Mouse (Mus musculus): ENCODE data around the gene Pgpep1. TPM values are rescaled to one million over a fixed set of nuclear protein-coding genes. Genes with fewer than 3 reads are reported as not detected.

Gene Pgpep1
- polyA plus RNA-seq, 1 experiment = 35.2 TPM

- Histone ChIP-seq H3K4me1 (ENCODE audit: control insufficient read depth, insufficient read depth, low read length) (peaks cover 42% of the 10 kb centered on the region), H3K4me3 (ENCODE audit: insufficient read depth, low read length) (no peak overlapping the region), H3K27ac (ENCODE audit: insufficient read depth, low read depth, low read length) (no peak overlapping the region)
- TF ChIP-seq CTCF (IDR thresholded peaks at IDR 0.05; ENCODE audit: low read depth, low read length) (no peak), POLR2A (IDR thresholded peaks at IDR 0.05; ENCODE audit: borderline replicate concordance, low read depth, low read length) (no peak)
Measured at GRCm38 (mm10) chr8:70643019-70643418, 17.2 kb downstream of the Pgpep1 start.

GRCm38 (mm10) chr8:70638752-70639151 is 21.4 kb downstream of the Pgpep1 start:
- no peak overlapping the region for H3K27ac ChIP-seq (ENCODE audit: insufficient read depth, low read depth, low read length)
- H3K4me1 ChIP-seq (ENCODE audit: control insufficient read depth, insufficient read depth, low read length) = peaks cover 35% of the 10 kb centered on the region
- H3K4me3 ChIP-seq (ENCODE audit: insufficient read depth, low read length) = no peak overlapping the region
- TF ChIP-seq POLR2A (IDR thresholded peaks at IDR 0.05; ENCODE audit: borderline replicate concordance, low read depth, low read length) (no peak), CTCF (IDR thresholded peaks at IDR 0.05; ENCODE audit: low read depth, low read length) (no peak)

- no peak overlapping the region for H3K4me3 ChIP-seq (ENCODE audit: insufficient read depth, low read length)
- no peak for TF ChIP-seq CTCF (IDR thresholded peaks at IDR 0.05; ENCODE audit: low read depth, low read length)
- no peak for TF ChIP-seq POLR2A (IDR thresholded peaks at IDR 0.05; ENCODE audit: borderline replicate concordance, low read depth, low read length)
- H3K4me1 ChIP-seq (ENCODE audit: control insufficient read depth, insufficient read depth, low read length) = peaks cover 47% of the 10 kb centered on the region
- no peak overlapping the region for H3K27ac ChIP-seq (ENCODE audit: insufficient read depth, low read depth, low read length)
Measured at GRCm38 (mm10) chr8:70636838-70637237, 23.4 kb downstream of the Pgpep1 start.

- H3K4me3 ChIP-seq (ENCODE audit: insufficient read depth, low read length) = no peak overlapping the region
- H3K4me1 ChIP-seq (ENCODE audit: control insufficient read depth, insufficient read depth, low read length) = peaks cover 49% of the 10 kb centered on the region
- TF ChIP-seq POLR2A (IDR thresholded peaks at IDR 0.05; ENCODE audit: borderline replicate concordance, low read depth, low read length) (no peak), CTCF (IDR thresholded peaks at IDR 0.05; ENCODE audit: low read depth, low read length) (no peak)
- peak overlapping the region; percentile 96 for H3K27ac ChIP-seq (ENCODE audit: insufficient read depth, low read depth, low read length)
Measured at GRCm38 (mm10) chr8:70635527-70635926, 24.7 kb downstream of the Pgpep1 start.

GRCm38 (mm10) chr8:70634066-70634465 is 26.1 kb downstream of the Pgpep1 start:
- Histone ChIP-seq H3K4me1 (ENCODE audit: control insufficient read depth, insufficient read depth, low read length) (peaks cover 49% of the 10 kb centered on the region), H3K27ac (ENCODE audit: insufficient read depth, low read depth, low read length) (peak overlapping the region; percentile 96), H3K4me3 (ENCODE audit: insufficient read depth, low read length) (no peak overlapping the region)
- TF ChIP-seq CTCF (IDR thresholded peaks at IDR 0.05; ENCODE audit: low read depth, low read length) (no peak), POLR2A (IDR thresholded peaks at IDR 0.05; ENCODE audit: borderline replicate concordance, low read depth, low read length) (no peak)

- TF ChIP-seq CTCF (IDR thresholded peaks at IDR 0.05; ENCODE audit: low read depth, low read length) (no peak), POLR2A (IDR thresholded peaks at IDR 0.05; ENCODE audit: borderline replicate concordance, low read depth, low read length) (no peak)
- peaks cover 49% of the 10 kb centered on the region for H3K4me1 ChIP-seq (ENCODE audit: control insufficient read depth, insufficient read depth, low read length)
- peak within 1 kb of the TSS; percentile 79 for H3K4me3 ChIP-seq (ENCODE audit: insufficient read depth, low read length)
- H3K27ac ChIP-seq (ENCODE audit: insufficient read depth, low read depth, low read length) = peak within 1 kb of the TSS; percentile 83
Measured at GRCm38 (mm10) chr8:70632346-70632892, 27.8 kb downstream of the Pgpep1 start, which contains the start of gene Gdf15. TSS of gene Gdf15 (minus strand) at chr8:70632456.

GRCm38 (mm10) chr8:70631436-70631835 is 28.8 kb downstream of the Pgpep1 start:
- Histone ChIP-seq H3K4me3 (ENCODE audit: insufficient read depth, low read length) (peak overlapping the region; percentile 79), H3K27ac (ENCODE audit: insufficient read depth, low read depth, low read length) (peak overlapping the region; percentile 83), H3K4me1 (ENCODE audit: control insufficient read depth, insufficient read depth, low read length) (peaks cover 53% of the 10 kb centered on the region)
- TF ChIP-seq CTCF (IDR thresholded peaks at IDR 0.05; ENCODE audit: low read depth, low read length) = no peak
- peak; percentile 96; the same call in 1 of the 2 replicates for TF ChIP-seq POLR2A (IDR thresholded peaks at IDR 0.05; ENCODE audit: borderline replicate concordance, low read depth, low read length)

GRCm38 (mm10) chr8:70630532-70631381 is 29.4 kb downstream of the Pgpep1 start:
- peak overlapping the region; percentile 83 for H3K27ac ChIP-seq (ENCODE audit: insufficient read depth, low read depth, low read length)
- H3K4me1 ChIP-seq (ENCODE audit: control insufficient read depth, insufficient read depth, low read length) = peaks cover 54% of the 10 kb centered on the region
- no peak; the same call in 1 of the 2 replicates for TF ChIP-seq CTCF (IDR thresholded peaks at IDR 0.05; ENCODE audit: low read depth, low read length)
- no peak; the same call in 1 of the 2 replicates for TF ChIP-seq POLR2A (IDR thresholded peaks at IDR 0.05; ENCODE audit: borderline replicate concordance, low read depth, low read length)
- peak overlapping the region; percentile 79 for H3K4me3 ChIP-seq (ENCODE audit: insufficient read depth, low read length)

- Histone ChIP-seq H3K4me1 (ENCODE audit: control insufficient read depth, insufficient read depth, low read length) (peaks cover 48% of the 10 kb centered on the region), H3K27ac (ENCODE audit: insufficient read depth, low read depth, low read length) (peak overlapping the region; percentile 83), H3K4me3 (ENCODE audit: insufficient read depth, low read length) (peak overlapping the region; percentile 79)
- TF ChIP-seq CTCF (IDR thresholded peaks at IDR 0.05; ENCODE audit: low read depth, low read length) (peak; percentile 99), POLR2A (IDR thresholded peaks at IDR 0.05; ENCODE audit: borderline replicate concordance, low read depth, low read length) (no peak)
Measured at GRCm38 (mm10) chr8:70629574-70630531, 30.3 kb downstream of the Pgpep1 start.

All from bone marrow macrophage, adult 2 months (primary cell).